Mouse (Mus musculus): Measurements from ENCODE around the gene Zfp819. TPM values are rescaled to one million over a fixed set of nuclear protein-coding genes. Genes with fewer than 3 reads are reported as not detected.

Gene Zfp819
- polyA plus RNA-seq, 1 experiment from 2014 or later, result 1.0 TPM

DNA sequence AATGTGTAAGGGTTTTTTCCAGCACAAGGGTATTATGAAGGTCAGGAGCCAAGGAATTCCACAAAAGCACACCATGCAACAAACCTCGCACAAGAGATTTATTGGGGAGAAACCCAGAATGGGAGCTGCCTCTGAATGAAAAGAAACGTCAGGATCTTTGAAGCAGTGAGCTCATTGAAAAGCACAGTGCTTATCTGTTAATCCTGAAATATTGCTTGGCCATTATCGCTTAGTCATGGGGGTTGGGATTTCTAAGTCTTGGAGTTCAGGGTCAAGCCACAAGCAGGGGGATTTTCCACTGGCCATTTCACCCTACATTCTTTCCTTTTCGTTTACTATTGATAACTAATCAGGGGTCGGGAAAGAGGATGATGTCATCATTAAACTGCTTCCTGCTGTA lies 5.1 kb upstream of the Zfp819 start:
- H3K9ac ChIP-seq, result no peak overlapping the region
- H3K9me3 ChIP-seq (ENCODE audit: control insufficient read depth, low read length), result no peaks in the 10 kb centered on the region
- WGBS, result 31% methylated on average over 5 of the region's 5 CpGs
- no peak overlapping the region for H3K4me2 ChIP-seq (replicated peaks)
- no peaks in the 10 kb centered on the region for H3K4me1 ChIP-seq (replicated peaks; ENCODE audit: control insufficient read depth, insufficient read depth, low read length)
- DNase-seq (ENCODE audit: low spot score), result no peak
- no peak for ATAC-seq (ENCODE audit: low FRiP score)
- H3K27ac ChIP-seq, result no peak overlapping the region
- H3K36me3 ChIP-seq (replicated peaks; ENCODE audit: control insufficient read depth, insufficient read depth), result no peaks in the 10 kb centered on the region
- H3K27me3 ChIP-seq (ENCODE audit: control insufficient read depth, insufficient read depth, low read length), result no peaks in the 10 kb centered on the region
- no peak overlapping the region for H3K4me3 ChIP-seq (replicated peaks; ENCODE audit: low read length)

DNA sequence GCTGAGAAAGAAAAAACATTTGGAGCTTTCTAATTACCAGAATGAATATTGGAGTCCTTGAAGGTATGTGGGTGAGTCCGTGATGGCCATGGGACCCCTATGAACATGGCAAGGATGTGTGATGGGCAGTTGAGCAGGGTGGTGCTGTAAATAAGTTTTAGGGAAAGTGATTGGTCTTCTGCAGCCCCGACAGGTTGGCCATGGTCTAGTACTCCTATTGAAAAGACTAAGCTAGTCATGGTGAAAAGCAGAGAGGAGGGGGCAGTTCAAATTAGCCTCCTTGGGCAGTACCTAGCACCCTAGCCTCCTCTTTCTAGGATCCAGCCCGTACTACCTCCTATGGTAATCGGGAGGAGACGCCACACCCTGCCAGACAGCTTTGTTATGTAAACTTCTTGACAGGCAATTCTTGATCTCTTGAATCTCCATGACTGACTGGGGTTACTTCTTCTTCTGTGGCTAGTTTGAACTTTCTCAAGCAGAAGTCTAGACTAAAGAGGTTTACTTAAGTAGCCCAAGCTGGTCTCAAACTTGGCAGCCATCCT lies 846 bp downstream of the Zfp819 start:
- WGBS, result 39% methylated on average over 5 of the region's 5 CpGs
- Histone ChIP-seq H3K9ac (no peak overlapping the region), H3K36me3 (replicated peaks; ENCODE audit: control insufficient read depth, insufficient read depth) (no peaks in the 10 kb centered on the region), H3K27me3 (ENCODE audit: control insufficient read depth, insufficient read depth, low read length) (no peaks in the 10 kb centered on the region), H3K27ac (no peak overlapping the region), H3K4me2 (replicated peaks) (peak overlapping the region; percentile 69), H3K9me3 (ENCODE audit: control insufficient read depth, low read length) (no peaks in the 10 kb centered on the region), H3K4me3 (replicated peaks; ENCODE audit: low read length) (peak overlapping the region; percentile 36), H3K4me1 (replicated peaks; ENCODE audit: control insufficient read depth, insufficient read depth, low read length) (no peaks in the 10 kb centered on the region; the same call in 1 of the 2 replicates)
- DNase-seq (ENCODE audit: low spot score) (no peak), ATAC-seq (ENCODE audit: low FRiP score) (no peak)

DNA sequence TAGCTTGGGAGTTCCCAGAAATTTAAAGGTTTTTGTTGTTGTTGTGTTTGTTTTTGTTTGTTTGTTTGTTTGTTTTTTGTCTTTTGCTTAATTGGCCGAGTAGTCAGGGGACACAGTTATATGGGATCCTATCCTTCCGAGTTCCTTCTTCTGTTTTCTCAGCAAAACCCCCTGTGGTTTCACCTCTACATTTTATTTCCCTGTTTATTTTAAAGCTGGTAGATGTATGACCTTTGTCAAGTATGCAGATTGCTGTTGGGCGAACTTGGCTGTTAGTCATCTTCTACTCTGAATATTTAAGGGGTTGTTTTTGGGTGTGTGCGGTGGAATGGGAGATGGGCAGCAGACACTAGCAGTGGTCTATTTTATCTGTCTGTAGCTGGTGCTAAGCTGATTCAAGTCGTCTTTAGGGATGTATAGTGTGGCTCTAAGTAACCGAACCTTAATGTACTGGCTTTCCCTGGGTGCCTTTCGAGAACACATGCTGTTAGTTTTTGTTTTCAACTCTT lies 1.4 kb downstream of the Zfp819 start:
- Histone ChIP-seq H3K27me3 (ENCODE audit: control insufficient read depth, insufficient read depth, low read length) (no peaks in the 10 kb centered on the region), H3K4me3 (replicated peaks; ENCODE audit: low read length) (no peak overlapping the region), H3K9ac (no peak overlapping the region), H3K27ac (no peak overlapping the region), H3K4me2 (replicated peaks) (no peak overlapping the region), H3K36me3 (replicated peaks; ENCODE audit: control insufficient read depth, insufficient read depth) (no peaks in the 10 kb centered on the region), H3K4me1 (replicated peaks; ENCODE audit: control insufficient read depth, insufficient read depth, low read length) (no peaks in the 10 kb centered on the region; the same call in 1 of the 2 replicates), H3K9me3 (ENCODE audit: control insufficient read depth, low read length) (no peaks in the 10 kb centered on the region)
- DNase-seq (ENCODE audit: low spot score) (no peak), ATAC-seq (ENCODE audit: low FRiP score) (no peak)
- 82% methylated on average over 7 of the region's 7 CpGs for WGBS

DNA sequence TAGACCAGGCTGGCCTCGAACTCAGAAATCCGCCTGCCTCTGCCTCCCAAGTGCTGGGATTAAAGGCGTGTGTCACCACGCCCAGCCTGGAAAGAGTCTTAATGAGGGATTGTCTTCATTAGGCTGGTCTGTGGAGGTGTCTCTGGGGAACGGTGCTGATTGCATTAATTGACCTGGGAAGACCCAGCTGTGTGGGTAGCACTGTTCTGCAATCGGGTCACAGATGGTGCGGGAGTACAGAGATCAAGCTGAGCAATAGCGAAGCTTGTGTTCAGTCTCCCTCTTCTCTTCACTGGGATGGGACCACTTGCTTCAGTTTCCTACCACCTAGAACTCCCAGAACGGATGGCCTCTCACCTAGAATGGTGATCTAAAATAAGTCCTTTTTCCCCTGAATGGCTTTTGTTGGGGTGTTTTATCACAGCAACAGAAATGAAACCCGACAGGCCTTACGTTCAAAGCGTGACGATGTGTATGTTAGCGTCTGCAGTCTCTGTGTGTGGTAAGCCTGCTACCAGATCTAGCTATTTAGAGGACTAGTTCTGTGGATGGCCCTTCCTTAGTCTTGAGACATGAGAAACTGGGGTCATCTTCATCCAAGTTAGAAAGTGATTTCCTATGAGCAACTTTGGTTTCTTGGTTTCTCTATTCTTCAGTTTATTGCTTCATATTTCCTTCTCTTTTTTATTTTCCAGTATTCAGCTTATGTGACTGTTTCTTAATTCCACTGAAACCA lies 7.0 kb downstream of the Zfp819 start:
- Histone ChIP-seq H3K27ac (no peak overlapping the region), H3K27me3 (ENCODE audit: control insufficient read depth, insufficient read depth, low read length) (no peaks in the 10 kb centered on the region), H3K4me1 (replicated peaks; ENCODE audit: control insufficient read depth, insufficient read depth, low read length) (no peaks in the 10 kb centered on the region), H3K4me2 (replicated peaks) (no peak overlapping the region), H3K36me3 (replicated peaks; ENCODE audit: control insufficient read depth, insufficient read depth) (no peaks in the 10 kb centered on the region), H3K4me3 (replicated peaks; ENCODE audit: low read length) (no peak overlapping the region), H3K9ac (no peak overlapping the region), H3K9me3 (ENCODE audit: control insufficient read depth, low read length) (no peaks in the 10 kb centered on the region)
- WGBS, result 86% methylated on average over 14 of the region's 14 CpGs
- no peak for DNase-seq (ENCODE audit: low spot score)
- ATAC-seq (ENCODE audit: low FRiP score), result no peak

DNA sequence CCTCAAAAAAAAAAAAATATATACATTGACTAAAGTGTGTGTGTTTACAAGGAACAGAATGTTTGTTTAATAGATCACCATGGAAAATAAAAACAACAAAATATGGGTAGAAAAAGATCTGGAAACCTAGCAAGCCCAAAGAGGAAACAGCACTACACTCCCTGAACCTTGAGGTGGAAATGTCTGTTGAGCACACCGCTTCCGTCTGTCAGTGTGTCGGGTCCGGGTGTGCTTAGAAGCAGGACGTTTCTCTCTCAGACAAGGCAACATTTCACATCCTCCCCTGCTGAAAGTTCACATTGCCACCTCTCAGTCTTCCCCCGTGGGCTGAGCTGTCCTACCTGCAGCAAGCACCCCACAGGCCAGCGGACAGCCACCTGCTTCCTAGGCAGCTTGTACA lies 16.0 kb downstream of the Zfp819 start:
- no peaks in the 10 kb centered on the region for H3K36me3 ChIP-seq (replicated peaks; ENCODE audit: control insufficient read depth, insufficient read depth)
- no peak for ATAC-seq (ENCODE audit: low FRiP score)
- WGBS, result 86% methylated on average over 7 of the region's 7 CpGs

DNA sequence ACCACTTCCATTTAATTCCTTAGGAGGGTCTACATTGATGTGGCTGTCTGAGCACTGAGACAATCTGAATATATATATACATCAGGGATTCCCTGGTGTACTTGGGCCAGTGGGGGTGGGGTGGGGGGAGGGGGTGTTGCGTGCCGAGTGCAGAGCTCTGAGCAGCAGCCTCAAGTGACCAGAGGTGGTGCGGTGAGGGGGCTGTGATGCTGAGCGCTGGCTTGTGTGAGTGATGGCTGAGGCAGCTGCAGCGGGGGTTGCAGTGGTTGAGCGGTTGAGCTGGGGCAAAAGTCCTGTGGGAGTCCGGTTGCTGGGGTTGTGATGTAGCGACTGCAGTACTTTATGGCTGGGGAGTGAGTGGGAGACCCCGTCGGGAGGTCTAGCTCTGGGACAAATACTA lies 16.9 kb downstream of the Zfp819 start:
- WGBS, result 12% methylated on average over 10 of the region's 10 CpGs
- H3K9me3 ChIP-seq (ENCODE audit: control insufficient read depth, low read length), result no peaks in the 10 kb centered on the region
- no peak overlapping the region for H3K9ac ChIP-seq
- peak overlapping the region; percentile 21 for H3K4me2 ChIP-seq (replicated peaks)
- peaks cover 4% of the 10 kb centered on the region; the same call in 1 of the 2 replicates for H3K4me1 ChIP-seq (replicated peaks; ENCODE audit: control insufficient read depth, insufficient read depth, low read length)
- no peaks in the 10 kb centered on the region for H3K36me3 ChIP-seq (replicated peaks; ENCODE audit: control insufficient read depth, insufficient read depth)
- DNase-seq (ENCODE audit: low spot score) (no peak), ATAC-seq (ENCODE audit: low FRiP score) (no peak; the same call in 1 of the 2 replicates)
- no peak overlapping the region for H3K27ac ChIP-seq
- H3K27me3 ChIP-seq (ENCODE audit: control insufficient read depth, insufficient read depth, low read length), result no peaks in the 10 kb centered on the region
- H3K4me3 ChIP-seq (replicated peaks; ENCODE audit: low read length), result no peak overlapping the region

More for the DNA sequence above, 16.0 kb downstream of the Zfp819 start:
- H3K4me3 ChIP-seq (replicated peaks; ENCODE audit: low read length), result no peak overlapping the region
- H3K27ac ChIP-seq, result no peak overlapping the region
- H3K27me3 ChIP-seq (ENCODE audit: control insufficient read depth, insufficient read depth, low read length), result no peaks in the 10 kb centered on the region
- peaks cover 4% of the 10 kb centered on the region; the same call in 1 of the 2 replicates for H3K4me1 ChIP-seq (replicated peaks; ENCODE audit: control insufficient read depth, insufficient read depth, low read length)
- no peak for DNase-seq (ENCODE audit: low spot score)
- H3K4me2 ChIP-seq (replicated peaks), result no peak overlapping the region
- no peaks in the 10 kb centered on the region for H3K9me3 ChIP-seq (ENCODE audit: control insufficient read depth, low read length)
- no peak overlapping the region for H3K9ac ChIP-seq

DNA sequence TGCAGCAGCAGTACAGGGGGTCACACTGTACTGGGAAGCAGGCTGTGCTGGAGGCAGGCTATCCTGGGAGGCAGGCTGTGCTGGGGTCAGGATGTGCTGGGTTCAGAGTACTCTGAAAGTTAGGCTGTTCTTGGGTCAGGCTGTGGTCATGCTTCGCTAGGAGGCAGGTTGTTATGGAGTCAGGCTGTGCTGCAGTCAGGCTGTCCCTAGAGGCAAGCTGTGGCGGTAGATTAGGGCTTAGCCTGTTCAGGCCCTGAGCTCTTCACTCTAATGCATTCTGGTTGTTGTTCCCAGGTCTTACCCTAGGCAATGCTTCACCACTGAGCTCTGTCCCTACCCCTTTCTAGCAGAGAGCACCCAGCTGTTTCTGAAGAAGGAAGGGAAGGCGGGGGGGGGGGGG lies 18.1 kb downstream of the Zfp819 start:
- ATAC-seq (ENCODE audit: low FRiP score), result no peak
- Histone ChIP-seq H3K9me3 (ENCODE audit: control insufficient read depth, low read length) (no peaks in the 10 kb centered on the region), H3K4me2 (replicated peaks) (no peak overlapping the region), H3K4me3 (replicated peaks; ENCODE audit: low read length) (no peak overlapping the region), H3K9ac (no peak overlapping the region), H3K27ac (no peak overlapping the region), H3K27me3 (ENCODE audit: control insufficient read depth, insufficient read depth, low read length) (no peaks in the 10 kb centered on the region), H3K4me1 (replicated peaks; ENCODE audit: control insufficient read depth, insufficient read depth, low read length) (peaks cover 4% of the 10 kb centered on the region; the same call in 1 of the 2 replicates), H3K36me3 (replicated peaks; ENCODE audit: control insufficient read depth, insufficient read depth) (no peaks in the 10 kb centered on the region)
- DNase-seq (ENCODE audit: low spot score), result no peak
- whole genome bisulfite sequencing, result 51% methylated on average over 2 of the region's 3 CpGs

DNA sequence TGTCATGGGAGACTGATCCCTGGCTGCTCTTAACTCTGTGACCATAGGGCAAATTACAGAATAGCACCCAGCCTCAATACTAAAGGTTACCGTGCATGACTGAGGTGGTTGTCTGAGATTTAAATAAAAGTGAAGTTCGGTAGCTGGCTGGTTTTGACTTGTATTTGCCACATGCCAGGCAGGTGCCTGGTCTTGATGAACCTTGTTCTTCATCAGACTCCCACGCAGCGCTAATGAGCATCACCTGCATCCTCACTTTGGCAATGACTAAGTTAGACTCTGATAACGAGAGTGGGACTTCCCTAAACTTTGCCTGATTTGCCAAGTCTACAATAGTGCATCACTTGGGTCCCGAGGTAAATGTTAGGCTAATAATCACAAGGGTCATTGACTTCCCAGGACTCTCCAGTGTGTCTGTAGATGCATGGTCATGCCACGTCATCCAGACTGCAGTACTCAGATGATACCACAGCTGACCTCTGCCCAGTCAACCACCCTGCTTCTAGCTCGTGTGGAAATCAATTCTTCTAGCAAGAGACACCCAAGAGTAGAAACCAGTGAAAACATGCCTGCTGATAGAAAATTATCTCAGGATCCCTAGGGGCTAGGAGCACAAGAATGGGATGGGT lies 18.9 kb downstream of the Zfp819 start:
- Histone ChIP-seq H3K4me2 (replicated peaks) (no peak overlapping the region), H3K36me3 (replicated peaks; ENCODE audit: control insufficient read depth, insufficient read depth) (no peaks in the 10 kb centered on the region), H3K9me3 (ENCODE audit: control insufficient read depth, low read length) (no peaks in the 10 kb centered on the region), H3K9ac (no peak overlapping the region), H3K4me3 (replicated peaks; ENCODE audit: low read length) (no peak overlapping the region), H3K27ac (no peak overlapping the region), H3K27me3 (ENCODE audit: control insufficient read depth, insufficient read depth, low read length) (no peaks in the 10 kb centered on the region), H3K4me1 (replicated peaks; ENCODE audit: control insufficient read depth, insufficient read depth, low read length) (peaks cover 4% of the 10 kb centered on the region; the same call in 1 of the 2 replicates)
- ATAC-seq (ENCODE audit: low FRiP score), result no peak
- WGBS, result 87% methylated on average over 8 of the region's 8 CpGs
- no peak for DNase-seq (ENCODE audit: low spot score)

DNA sequence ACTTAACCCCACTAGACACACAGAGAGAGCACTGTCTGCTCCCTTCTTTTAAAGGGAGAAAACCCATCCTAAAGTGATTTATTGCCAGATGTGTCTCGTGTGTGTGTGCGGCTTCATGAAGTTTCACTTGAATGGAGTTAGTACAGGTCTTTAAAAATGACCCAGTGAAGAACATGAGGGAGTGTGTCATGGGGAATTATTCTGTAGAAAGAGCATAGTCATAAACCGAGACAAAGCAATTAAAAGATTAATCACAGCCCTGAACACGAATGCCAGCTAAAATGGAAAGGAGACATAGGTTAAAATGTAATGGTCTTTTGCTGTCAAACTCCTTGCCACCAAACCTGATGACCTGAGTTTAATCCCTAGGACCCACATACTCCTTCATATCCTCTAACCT lies 27.0 kb downstream of the Zfp819 start:
- Histone ChIP-seq H3K4me1 (replicated peaks; ENCODE audit: control insufficient read depth, insufficient read depth, low read length) (no peaks in the 10 kb centered on the region), H3K9ac (no peak overlapping the region), H3K4me2 (replicated peaks) (no peak overlapping the region), H3K27me3 (ENCODE audit: control insufficient read depth, insufficient read depth, low read length) (no peaks in the 10 kb centered on the region), H3K36me3 (replicated peaks; ENCODE audit: control insufficient read depth, insufficient read depth) (no peaks in the 10 kb centered on the region), H3K27ac (no peak overlapping the region), H3K4me3 (replicated peaks; ENCODE audit: low read length) (no peak overlapping the region), H3K9me3 (ENCODE audit: control insufficient read depth, low read length) (no peaks in the 10 kb centered on the region)
- no peak for DNase-seq (ENCODE audit: low spot score)
- no peak for ATAC-seq (ENCODE audit: low FRiP score)
- 82% methylated on average over 4 of the region's 4 CpGs for WGBS
